Mouse (Mus musculus) MEL (cell line): Measurements from ENCODE around the gene Spata32. TPM values are rescaled to one million over a fixed set of nuclear protein-coding genes. Genes with fewer than 3 reads are reported as not detected.

Experiments used
- DNase-seq: peaks from one replicate; pipeline ENCODE4 v3.0.0; 2011; ENCODE audit warnings: low read depth, low spot score
- H3K27ac ChIP-seq: 2 replicates; pipeline ENCODE4 v1.5.1; 2012; ENCODE audit warnings: low read depth, mild to moderate bottlenecking, control low read depth, low read length, moderate library complexity; ENCODE audit not compliant: control insufficient read depth
- H3K27me3 ChIP-seq, 2 experiments: fragments of 150-350 bp in 1 of 2; sonication (generic) in 1 of 2; 2 replicates each; pipeline ENCODE4 v1.6.1; 2012; ENCODE audit warnings: low read length in 2 of 2, mild to moderate bottlenecking in 2 of 2, improper control_type of control experiment in 1 of 2, moderate library complexity in 1 of 2; ENCODE audit not compliant: insufficient read depth in 2 of 2, control insufficient read depth in 1 of 2
- H3K36me3 ChIP-seq, 2 experiments: 2 replicates each; pipeline ENCODE4 v1.6.1; 2012 to 2014; ENCODE audit warnings: low read length in 2 of 2, improper control_type of control experiment in 1 of 2, inconsistent platforms in 1 of 2, mild to moderate bottlenecking in 1 of 2; ENCODE audit not compliant: insufficient read depth in 2 of 2, control insufficient read depth in 1 of 2
- H3K4me1 ChIP-seq, 2 experiments: fragments of 150-350 bp in 1 of 2; sonication (generic) in 1 of 2; 2 replicates each; pipeline ENCODE4 v1.6.1; 2012; ENCODE audit warnings: low read length in 2 of 2, improper control_type of control experiment in 1 of 2, mild to moderate bottlenecking in 1 of 2; ENCODE audit not compliant: insufficient read depth in 2 of 2, control insufficient read depth in 1 of 2
- H3K4me3 ChIP-seq, 2 experiments: fragments of 150-350 bp in 1 of 2; sonication (generic) in 1 of 2; 2 replicates each; pipeline ENCODE4 v1.5.1; 2012; ENCODE audit warnings: low read depth in 2 of 2, low read length in 2 of 2, mild to moderate bottlenecking in 2 of 2, moderate library complexity in 2 of 2, control low read depth in 1 of 2, improper control_type of control experiment in 1 of 2; ENCODE audit not compliant: control insufficient read depth in 1 of 2, insufficient read depth in 1 of 2
- H3K79me2 ChIP-seq: 2 replicates; pipeline ENCODE4 v1.6.1; 2012; ENCODE audit warnings: mild to moderate bottlenecking, low read length, moderate library complexity; ENCODE audit not compliant: control insufficient read depth, poor library complexity, insufficient read depth
- H3K9ac ChIP-seq: 2 replicates; pipeline ENCODE4 v1.6.1; 2012; ENCODE audit warnings: low read depth, mild to moderate bottlenecking, control low read depth, low read length, moderate library complexity; ENCODE audit not compliant: control insufficient read depth, poor library complexity, severe bottlenecking
- H3K9me3 ChIP-seq: fragments of 150-350 bp; sonication (generic); replicated peaks from 2 replicates; pipeline ENCODE4 v1.6.1; 2012; ENCODE audit warnings: mild to moderate bottlenecking, low read length, improper control_type of control experiment, moderate library complexity; ENCODE audit not compliant: insufficient read depth
- BHLHE40 ChIP-seq: IDR thresholded peaks from 2 replicates; pipeline ENCODE4 v1.6.1; 2012; ENCODE audit warnings: low read depth, mild to moderate bottlenecking, inconsistent platforms, low read length, improper control_type of control experiment, borderline replicate concordance
- CHD1 ChIP-seq: IDR thresholded peaks from 2 replicates; pipeline ENCODE4 v1.6.1; 2012; ENCODE audit warnings: low read depth, mild to moderate bottlenecking, inconsistent platforms, low read length, improper control_type of control experiment
- ELF1 ChIP-seq: IDR thresholded peaks from 2 replicates; pipeline ENCODE4 v1.6.1; 2014; ENCODE audit warnings: low read depth, mild to moderate bottlenecking, inconsistent platforms, low read length, improper control_type of control experiment, moderate library complexity
- EP300 ChIP-seq, 2 experiments: IDR thresholded peaks; 2 replicates each; pipeline ENCODE4 v1.6.1; 2011; ENCODE audit warnings: improper control_type of control experiment in 2 of 2, low read length in 2 of 2, low read depth in 1 of 2, mild to moderate bottlenecking in 1 of 2
- GABPA ChIP-seq: IDR thresholded peaks from 2 replicates; pipeline ENCODE4 v1.6.1; 2012; ENCODE audit warnings: low read depth, mild to moderate bottlenecking, inconsistent platforms, low read length, improper control_type of control experiment, moderate library complexity
- GATA1 ChIP-seq: IDR thresholded peaks from 2 replicates; pipeline ENCODE4 v1.6.1; 2011; ENCODE audit warnings: low read depth, low read length, improper control_type of control experiment
- JUND ChIP-seq: IDR thresholded peaks from 2 replicates; pipeline ENCODE4 v1.6.1; 2011; ENCODE audit warnings: low read depth, mild to moderate bottlenecking, improper control_type of control experiment, low read length
- KAT2A ChIP-seq: conservative IDR thresholded peaks from 2 replicates; pipeline ENCODE4 v1.6.1; 2012; ENCODE audit warnings: low read depth, low read length, improper control_type of control experiment, inconsistent platforms
- MAFK ChIP-seq: IDR thresholded peaks from 2 replicates; pipeline ENCODE4 v1.6.1; 2011; ENCODE audit warnings: low read depth, mild to moderate bottlenecking, low read length, improper control_type of control experiment, borderline replicate concordance
- MXI1 ChIP-seq: IDR thresholded peaks from 2 replicates; pipeline ENCODE4 v1.6.1; 2011; ENCODE audit warnings: mild to moderate bottlenecking, low read depth, low read length, improper control_type of control experiment
- MYB ChIP-seq: IDR thresholded peaks from 2 replicates; pipeline ENCODE4 v1.6.1; 2011; ENCODE audit warnings: mild to moderate bottlenecking, low read depth, low read length, improper control_type of control experiment
- NRF1 ChIP-seq: IDR thresholded peaks from 2 replicates; pipeline ENCODE4 v1.6.1; 2014; ENCODE audit warnings: low read depth, mild to moderate bottlenecking, inconsistent platforms, low read length, improper control_type of control experiment, moderate library complexity; ENCODE audit not compliant: poor library complexity, insufficient read depth, severe bottlenecking
- POLR2AphosphoS2 ChIP-seq: IDR thresholded peaks from 2 replicates; pipeline ENCODE4 v1.6.1; 2011; ENCODE audit warnings: low read length, improper control_type of control experiment
- POLR2AphosphoS5 ChIP-seq: IDR thresholded peaks from 2 replicates; pipeline ENCODE4 v1.6.1; 2012; ENCODE audit warnings: low read depth, borderline replicate concordance, mild to moderate bottlenecking, inconsistent platforms, low read length, moderate library complexity, mixed read lengths
- RCOR1 ChIP-seq: IDR thresholded peaks from 2 replicates; pipeline ENCODE4 v1.6.1; 2012; ENCODE audit warnings: low read depth, mild to moderate bottlenecking, inconsistent platforms, low read length, improper control_type of control experiment
- SIN3A ChIP-seq: IDR thresholded peaks from 2 replicates; pipeline ENCODE4 v1.6.1; 2012; ENCODE audit warnings: low read length, improper control_type of control experiment, inconsistent platforms
- TAL1 ChIP-seq: IDR thresholded peaks from 2 replicates; pipeline ENCODE4 v1.6.1; 2012; ENCODE audit warnings: mild to moderate bottlenecking, inconsistent platforms, low read length, moderate library complexity, mixed read lengths
- TCF12 ChIP-seq: IDR thresholded peaks from 2 replicates; pipeline ENCODE4 v1.6.1; 2014; ENCODE audit warnings: low read depth, mild to moderate bottlenecking, inconsistent platforms, low read length, improper control_type of control experiment, moderate library complexity
- UBTF ChIP-seq: IDR thresholded peaks from 2 replicates; pipeline ENCODE4 v1.6.1; 2012; ENCODE audit warnings: low read depth, mild to moderate bottlenecking, inconsistent platforms, low read length, improper control_type of control experiment, moderate library complexity, borderline replicate concordance; ENCODE audit not compliant: insufficient read depth
- ZC3H11A ChIP-seq: IDR thresholded peaks from 2 replicates; pipeline ENCODE4 v1.6.1; 2012; ENCODE audit warnings: low read depth, mild to moderate bottlenecking, inconsistent platforms, low read length, improper control_type of control experiment
- ZKSCAN1 ChIP-seq: IDR thresholded peaks from 2 replicates; pipeline ENCODE4 v1.6.1; 2012; ENCODE audit warnings: low read depth, mild to moderate bottlenecking, inconsistent platforms, low read length, improper control_type of control experiment, moderate library complexity
- ZMIZ1 ChIP-seq: IDR thresholded peaks from 2 replicates; pipeline ENCODE4 v1.6.1; 2012; ENCODE audit warnings: low read depth, mild to moderate bottlenecking, inconsistent platforms, low read length, improper control_type of control experiment, moderate library complexity
- ZNF384 ChIP-seq: IDR thresholded peaks from 2 replicates; pipeline ENCODE4 v1.6.1; 2012; ENCODE audit warnings: low read depth, mild to moderate bottlenecking, inconsistent platforms, low read length, improper control_type of control experiment
- polyA plus RNA-seq, 2 experiments: library from polyadenylated mRNA; stranded (reverse) in 1 of 2; unstranded in 1 of 2; fragments of >175 nt in 1 of 2; fragments of >200 nt in 1 of 2; gene quantifications; 2 replicates each; pipeline versions ENCODE4 v1.2.1 to v1.2.4; 2012; ENCODE audit warnings: low replicate concordance in 2 of 2, low read depth in 1 of 2; ENCODE audit not compliant: insufficient read length in 2 of 2, insufficient read depth in 1 of 2, missing spikeins in 1 of 2
- total RNA-seq: library from RNA; depleted of rRNA; stranded (reverse); fragments of 300-350 nt; gene quantifications from 2 replicates; pipeline ENCODE4 v1.2.3, GENCODE M21; 2012

Gene Spata32
- total and polyA plus RNA-seq, 3 experiments: not detected

GRCm38 (mm10) chr11:103260515-103261192 lies 42.4 kb upstream of the Spata32 start:
- Histone ChIP-seq H3K79me2 (no peaks in the 10 kb centered on the region; the same call in 1 of the 2 replicates), H3K9me3 (no peaks in the 10 kb centered on the region), H3K27me3 (no peaks in the 10 kb centered on the region), H3K9ac (no peak overlapping the region)
- TF ChIP-seq RCOR1 (no peak), TCF12 (no peak), ELF1 (no peak), POLR2AphosphoS5 (no peak), CHD1 (no peak), ZKSCAN1 (no peak), ZC3H11A (no peak), SIN3A (no peak), NRF1 (no peak), MXI1 (no peak), KAT2A (no peak), JUND (no peak), EP300 (IDR thresholded peaks at IDR 0.05; ENCODE audit: low read depth in 1 of 2, low read length in 2 of 2) (no peak), BHLHE40 (no peak), UBTF (no peak), GABPA (no peak), ZMIZ1 (no peak), MAFK (no peak), POLR2AphosphoS2 (no peak), ZNF384 (no peak)
- TF ChIP-seq, all 39 proteins: peak for 0
- no peak for DNase-seq
- Histone ChIP-seq H3K27ac (no peak overlapping the region), H3K36me3 (peaks cover 0 to 18% of the 10 kb centered on the region in 2 experiments; a peak in 2 of 4 replicates), H3K4me3 (no peak overlapping the region), H3K4me1 (peaks cover 2 to 22% of the 10 kb centered on the region in 2 experiments; a peak in 3 of 4 replicates)

- no peak for TF ChIP-seq TAL1
- TF ChIP-seq MXI1: no peak
- no peak for TF ChIP-seq SIN3A
- TF ChIP-seq POLR2AphosphoS5: no peak
- no peak for TF ChIP-seq POLR2AphosphoS2
- no peak for TF ChIP-seq CHD1
- no peak for TF ChIP-seq MYB
- no peak for TF ChIP-seq ZMIZ1
- no peak for TF ChIP-seq GATA1
- TF ChIP-seq RCOR1: no peak
- no peak for TF ChIP-seq GABPA
- Histone ChIP-seq H3K9ac (no peak overlapping the region), H3K9me3 (no peaks in the 10 kb centered on the region), H3K27me3 (no peaks in the 10 kb centered on the region), H3K4me3 (no peak overlapping the region), H3K27ac (no peak overlapping the region), H3K36me3 (peaks cover 0 to 14% of the 10 kb centered on the region in 2 experiments; a peak in 2 of 4 replicates), H3K79me2 (no peaks in the 10 kb centered on the region; the same call in 1 of the 2 replicates), H3K4me1 (peaks cover 0 to 18% of the 10 kb centered on the region in 2 experiments; a peak in 3 of 4 replicates)
- DNase-seq: no peak
Observed at GRCm38 (mm10) chr11:103260034-103260433, 41.8 kb upstream of the Spata32 start.
